Mouse (Mus musculus) megakaryocyte, embryonic 14.5 days (primary cell): ENCODE measurements around the gene Klhl2. TPM values are rescaled to one million over a fixed set of nuclear protein-coding genes. Genes with fewer than 3 reads are reported as not detected.

Experiments used
- H3K27me3 ChIP-seq: replicated peaks from 2 replicates; pipeline ENCODE3; 2012; ENCODE audit warnings: inconsistent platforms
- H3K36me3 ChIP-seq: replicated peaks from 2 replicates; pipeline ENCODE3; 2012; ENCODE audit warnings: low read length, inconsistent platforms, mixed read lengths
- H3K4me1 ChIP-seq: 2 replicates; pipeline ENCODE4 v1.6.1; 2012; ENCODE audit warnings: inconsistent platforms
- H3K4me3 ChIP-seq: replicated peaks from 2 replicates; pipeline ENCODE3; 2012; ENCODE audit warnings: moderate library complexity, mild to moderate bottlenecking, inconsistent platforms
- H3K9me3 ChIP-seq: 2 replicates; pipeline ENCODE4 v1.6.1; 2012; ENCODE audit warnings: inconsistent platforms
- FLI1 ChIP-seq: IDR thresholded peaks from 2 replicates; pipeline ENCODE4 v1.6.1; 2012; ENCODE audit warnings: low read length, inconsistent platforms, mixed read lengths
- GATA1 ChIP-seq: IDR thresholded peaks from 3 replicates; pipeline ENCODE4 v1.6.1; 2012; ENCODE audit warnings: mixed read lengths, low read length, inconsistent platforms, borderline replicate concordance
- polyA plus RNA-seq: library from polyadenylated mRNA; stranded (reverse); fragments of >175 nt; gene quantifications from 2 replicates; pipeline ENCODE4 v1.2.3, GENCODE M21; 2012; ENCODE audit warnings: low replicate concordance; ENCODE audit not compliant: insufficient read depth

Gene Klhl2
- polyA plus RNA-seq, 1 experiment, result 2.4 TPM

- no peak for TF ChIP-seq GATA1
- no peak for TF ChIP-seq FLI1
- Histone ChIP-seq H3K36me3 (peaks cover 29% of the 10 kb centered on the region), H3K9me3 (no peaks in the 10 kb centered on the region), H3K4me1 (peaks cover 35% of the 10 kb centered on the region), H3K27me3 (no peaks in the 10 kb centered on the region), H3K4me3 (no peak overlapping the region)
These were observed 67.9 kb downstream of the Klhl2 start for GRCm38 (mm10) chr8:64781947-64782346.

- no peaks in the 10 kb centered on the region for H3K9me3 ChIP-seq
- peaks cover 15% of the 10 kb centered on the region for H3K4me1 ChIP-seq
- TF ChIP-seq GATA1 (no peak), FLI1 (no peak)
- H3K36me3 ChIP-seq, result peaks cover 37% of the 10 kb centered on the region
- H3K4me3 ChIP-seq, result no peak overlapping the region
- no peaks in the 10 kb centered on the region for H3K27me3 ChIP-seq
These were observed 71.9 kb downstream of the Klhl2 start for GRCm38 (mm10) chr8:64777925-64778324.

- TF ChIP-seq FLI1 (no peak), GATA1 (no peak)
- H3K4me3 ChIP-seq, result no peak overlapping the region
- H3K4me1 ChIP-seq, result no peaks in the 10 kb centered on the region
- H3K36me3 ChIP-seq, result peaks cover 41% of the 10 kb centered on the region
- no peaks in the 10 kb centered on the region for H3K9me3 ChIP-seq
- H3K27me3 ChIP-seq, result no peaks in the 10 kb centered on the region
These were observed 75.7 kb downstream of the Klhl2 start for GRCm38 (mm10) chr8:64774136-64774535.

GRCm38 (mm10) chr8:64770814-64771213 lies 79.0 kb downstream of the Klhl2 start:
- no peaks in the 10 kb centered on the region for H3K27me3 ChIP-seq

GRCm38 (mm10) chr8:64769586-64769985 lies 80.2 kb downstream of the Klhl2 start:
- Histone ChIP-seq H3K9me3 (no peaks in the 10 kb centered on the region), H3K4me3 (no peak overlapping the region), H3K4me1 (peaks cover 13% of the 10 kb centered on the region), H3K36me3 (peaks cover 27% of the 10 kb centered on the region), H3K27me3 (no peaks in the 10 kb centered on the region)
- no peak for TF ChIP-seq FLI1
- TF ChIP-seq GATA1, result no peak

More at GRCm38 (mm10) chr8:64770814-64771213, 79.0 kb downstream of the Klhl2 start:
- Histone ChIP-seq H3K4me1 (peaks cover 8% of the 10 kb centered on the region), H3K9me3 (no peaks in the 10 kb centered on the region), H3K4me3 (no peak overlapping the region), H3K36me3 (peaks cover 33% of the 10 kb centered on the region)
- TF ChIP-seq FLI1 (no peak), GATA1 (no peak)

GRCm38 (mm10) chr8:64768645-64769044 lies 81.2 kb downstream of the Klhl2 start:
- TF ChIP-seq GATA1 (no peak), FLI1 (no peak)
- H3K9me3 ChIP-seq, result no peaks in the 10 kb centered on the region
- H3K36me3 ChIP-seq, result peaks cover 32% of the 10 kb centered on the region
- H3K27me3 ChIP-seq, result no peaks in the 10 kb centered on the region
- H3K4me3 ChIP-seq, result no peak overlapping the region
- peaks cover 20% of the 10 kb centered on the region for H3K4me1 ChIP-seq

GRCm38 (mm10) chr8:64767047-64767446 lies 82.8 kb downstream of the Klhl2 start:
- Histone ChIP-seq H3K27me3 (no peaks in the 10 kb centered on the region), H3K9me3 (no peaks in the 10 kb centered on the region), H3K4me3 (no peak overlapping the region), H3K4me1 (peaks cover 20% of the 10 kb centered on the region), H3K36me3 (peaks cover 33% of the 10 kb centered on the region)
- TF ChIP-seq FLI1, result no peak
- no peak for TF ChIP-seq GATA1

- Histone ChIP-seq H3K27me3 (no peaks in the 10 kb centered on the region), H3K9me3 (no peaks in the 10 kb centered on the region), H3K4me1 (peaks cover 26% of the 10 kb centered on the region), H3K36me3 (peaks cover 25% of the 10 kb centered on the region), H3K4me3 (no peak overlapping the region)
- no peak for TF ChIP-seq GATA1
- TF ChIP-seq FLI1, result no peak
These were observed 85.7 kb downstream of the Klhl2 start for GRCm38 (mm10) chr8:64764075-64764474.

- Histone ChIP-seq H3K9me3 (no peaks in the 10 kb centered on the region), H3K27me3 (no peaks in the 10 kb centered on the region), H3K4me3 (no peak overlapping the region), H3K36me3 (peaks cover 27% of the 10 kb centered on the region), H3K4me1 (peaks cover 26% of the 10 kb centered on the region)
- TF ChIP-seq FLI1 (no peak), GATA1 (no peak)
These were observed 87.1 kb downstream of the Klhl2 start for GRCm38 (mm10) chr8:64762751-64763150.

GRCm38 (mm10) chr8:64761430-64761829 lies 88.4 kb downstream of the Klhl2 start:
- Histone ChIP-seq H3K4me3 (no peak overlapping the region), H3K36me3 (peaks cover 31% of the 10 kb centered on the region), H3K9me3 (no peaks in the 10 kb centered on the region), H3K4me1 (peaks cover 24% of the 10 kb centered on the region), H3K27me3 (no peaks in the 10 kb centered on the region)
- TF ChIP-seq FLI1 (no peak), GATA1 (no peak)

GRCm38 (mm10) chr8:64757956-64758355 lies 91.9 kb downstream of the Klhl2 start:
- no peaks in the 10 kb centered on the region for H3K27me3 ChIP-seq
- peaks cover 53% of the 10 kb centered on the region for H3K36me3 ChIP-seq
- peaks cover 5% of the 10 kb centered on the region; the same call in 1 of the 2 replicates for H3K4me1 ChIP-seq
- H3K4me3 ChIP-seq, result no peak overlapping the region
- no peak for TF ChIP-seq FLI1
- no peak for TF ChIP-seq GATA1
- H3K9me3 ChIP-seq, result no peaks in the 10 kb centered on the region
